Mouse (Mus musculus) midbrain, postnatal 0 days (tissue): ENCODE results near the gene Npff. TPM values are rescaled to one million over a fixed set of nuclear protein-coding genes. Genes with fewer than 3 reads are reported as not detected.

ENCODE experiments used
- ATAC-seq: fragments of 200-750 bp; cut with Nextera tagmentation; 2 replicates; pipeline ENCODE4 v1.8.0; 2017; ENCODE audit warnings: moderate number of reproducible peaks, mild to moderate bottlenecking, moderate TSS enrichment, moderate library complexity; ENCODE audit not compliant: low FRiP score
- DNase-seq: peaks from one replicate; pipeline ENCODE4 v3.0.0-alpha.2; 2015; ENCODE audit warnings: low spot score
- H3K27ac ChIP-seq: fragments of 300-500 bp; sonication (generic); 2 replicates; pipeline ENCODE4 v1.5.1; 2014; ENCODE audit warnings: low read depth, mild to moderate bottlenecking, low read length, mixed read lengths
- H3K27me3 ChIP-seq: fragments of 300-500 bp; sonication (generic); 2 replicates; pipeline ENCODE4 v1.6.1; 2014; ENCODE audit warnings: low read length, control low read depth, mixed read lengths; ENCODE audit not compliant: insufficient read depth
- H3K36me3 ChIP-seq: fragments of 300-500 bp; sonication (generic); 2 replicates; pipeline ENCODE4 v1.6.1; 2014; ENCODE audit warnings: low read length, control low read depth, mixed read lengths; ENCODE audit not compliant: insufficient read depth
- H3K4me1 ChIP-seq: fragments of 300-500 bp; sonication (generic); 2 replicates; pipeline ENCODE4 v1.6.1; 2014; ENCODE audit warnings: mild to moderate bottlenecking, control low read depth, antibody characterized with exemption, low read length, mixed read lengths; ENCODE audit not compliant: insufficient read depth
- H3K4me2 ChIP-seq: fragments of 300-500 bp; sonication (generic); 2 replicates; pipeline ENCODE4 v1.6.1; 2014; ENCODE audit warnings: low read depth, mild to moderate bottlenecking, low read length, mixed read lengths; ENCODE audit not compliant: poor library complexity, severe bottlenecking
- H3K4me3 ChIP-seq: fragments of 300-500 bp; sonication (generic); 2 replicates; pipeline ENCODE4 v1.5.1; 2014; ENCODE audit warnings: low read depth, mild to moderate bottlenecking, low read length, moderate library complexity
- H3K9ac ChIP-seq: fragments of 300-500 bp; sonication (generic); replicated peaks from 2 replicates; pipeline ENCODE4 v1.6.1; 2014; ENCODE audit warnings: mild to moderate bottlenecking, low read length, moderate library complexity, mixed read lengths; ENCODE audit not compliant: poor library complexity, severe bottlenecking
- H3K9me3 ChIP-seq: fragments of 300-500 bp; sonication (generic); 2 replicates; pipeline ENCODE4 v1.6.1; 2016; ENCODE audit warnings: low read length, control low read depth
- CTCF ChIP-seq: IDR thresholded peaks from 2 replicates; pipeline ENCODE4 v1.5.1; 2016; ENCODE audit warnings: antibody characterized with exemption, mild to moderate bottlenecking
- WGBS: fragments of 180-500 bp; shearing (Covaris S2); extraction: QIAGEN DNeasy Blood & Tissue Kit; methylation state at CpG from one replicate; pipeline ENCODE4 v1.1.7; 2014; 5-methylcytosine and 5-hydroxymethylcytosine counted together
- polyA plus RNA-seq: library from polyadenylated mRNA; unstranded; fragments of >200 nt; fragmentation: Nextera tagmentation; extraction: Ambion mirVana; gene quantifications from 2 replicates; pipeline ENCODE4 v1.2.1, GENCODE M21; 2015
- total RNA-seq: library from RNA; depleted of rRNA; stranded (reverse); fragments of >200 nt; gene quantifications from 2 replicates; pipeline ENCODE4 v1.2.3, GENCODE M21; 2014; rRNA removed

The Npff gene
- 2.6 and 2.7 TPM in 2 replicates for total RNA-seq
- polyA plus RNA-seq, result 0.99 and 1.3 TPM in 2 replicates

DNA sequence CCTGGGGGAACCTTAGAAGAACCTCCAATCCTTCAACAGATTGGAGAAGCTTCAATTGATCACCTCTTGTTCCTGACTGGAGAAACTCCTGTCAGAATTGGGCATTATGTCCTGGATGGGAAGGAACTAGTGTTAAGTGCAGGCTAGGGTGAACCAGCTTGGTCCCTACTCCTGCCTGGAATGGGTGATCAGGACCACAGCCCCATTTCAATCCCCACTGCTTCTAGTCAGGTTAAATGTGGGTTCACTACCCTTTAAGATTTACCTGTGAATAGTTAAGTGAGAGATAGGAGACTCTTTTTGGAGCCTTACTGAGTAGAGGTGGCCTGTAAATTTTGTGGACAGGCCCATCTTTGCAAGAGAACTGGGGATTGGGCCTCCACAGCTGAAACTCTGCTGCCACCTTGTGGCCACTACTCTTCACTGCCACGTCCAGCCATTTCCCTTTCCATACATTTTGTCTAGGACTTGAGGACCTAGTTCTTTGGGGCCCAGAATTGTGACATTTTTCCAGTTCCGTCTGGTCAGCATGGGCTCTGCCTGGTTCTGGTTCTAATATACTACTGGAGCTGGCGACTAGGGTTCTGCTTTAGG lies at the start of gene Npff:
Gene Npff, minus strand, starts transcription at position 51 of the 594 bp plus-strand sequence.
- ATAC-seq, result no peak
- peak; percentile 87 for DNase-seq
- peak; percentile 99 for TF ChIP-seq CTCF
- H3K4me1 ChIP-seq, result no peaks in the 10 kb centered on the region
- no peak within 1 kb of the TSS for H3K9ac ChIP-seq
- H3K27me3 ChIP-seq, result no peaks in the 10 kb centered on the region
- peaks cover 45% of the 10 kb centered on the region for H3K36me3 ChIP-seq
- no peak within 1 kb of the TSS for H3K4me2 ChIP-seq
- no peaks in the 10 kb centered on the region for H3K9me3 ChIP-seq
- H3K27ac ChIP-seq, result 0 out of 2 replicates have a peak within 1 kb of the TSS, but pooled peaks have one; percentile 18
- H3K4me3 ChIP-seq, result no peak within 1 kb of the TSS
- 2% methylated on average over 3 of the region's 3 CpGs for WGBS

DNA sequence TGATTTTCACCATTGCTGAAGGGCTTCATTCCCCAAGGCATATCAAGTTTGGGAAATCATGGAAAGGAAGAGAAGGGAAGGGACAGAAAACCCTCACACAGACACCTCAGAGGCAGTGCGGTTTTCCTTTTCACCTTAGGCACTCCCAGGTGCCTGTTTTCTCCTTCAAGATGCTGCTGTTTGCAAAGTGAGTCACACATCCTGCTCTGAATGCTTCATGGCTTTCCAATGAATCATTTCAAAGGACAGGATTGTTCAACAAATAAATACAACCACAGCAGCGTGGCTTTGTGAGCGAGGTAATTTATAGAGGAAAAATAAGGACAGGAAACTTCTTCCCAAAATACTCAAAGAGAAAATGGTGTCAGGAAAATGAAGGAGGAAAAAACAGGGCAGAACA lies 47.3 kb upstream of the Npff start:
- Histone ChIP-seq H3K27me3 (no peaks in the 10 kb centered on the region), H3K4me2 (no peak overlapping the region), H3K9ac (no peak overlapping the region), H3K4me3 (no peak overlapping the region), H3K36me3 (no peaks in the 10 kb centered on the region), H3K4me1 (no peaks in the 10 kb centered on the region), H3K9me3 (no peaks in the 10 kb centered on the region), H3K27ac (no peak overlapping the region; the same call in 1 of the 2 replicates)
- no peak for TF ChIP-seq CTCF
- 78% methylated on average over 3 of the region's 3 CpGs for WGBS
- ATAC-seq (no peak), DNase-seq (no peak)

DNA sequence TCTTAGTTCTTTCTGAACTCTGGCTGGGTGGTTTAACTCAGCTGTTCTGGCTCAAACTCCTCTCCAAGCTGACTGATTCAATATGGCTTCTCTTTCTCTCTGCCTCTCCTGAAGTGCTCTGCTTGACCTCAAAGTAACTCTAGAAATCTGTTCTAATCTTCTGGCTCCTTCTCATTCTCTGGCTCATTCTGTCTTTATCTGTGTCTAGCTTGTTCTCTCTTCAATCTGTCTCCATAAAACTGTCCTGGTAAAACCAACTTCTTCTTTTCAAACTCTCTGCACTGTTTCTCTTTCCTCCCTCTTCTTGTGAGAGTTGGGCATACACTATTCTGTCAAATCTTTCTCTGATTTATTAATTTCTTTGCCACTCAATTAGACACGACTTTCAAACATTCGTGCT lies 43.1 kb upstream of the Npff start:
- H3K4me1 ChIP-seq, result no peaks in the 10 kb centered on the region
- H3K27me3 ChIP-seq, result no peaks in the 10 kb centered on the region
- WGBS, result 95% methylated on average over 2 of the region's 2 CpGs
- no peak overlapping the region for H3K27ac ChIP-seq
- H3K4me3 ChIP-seq, result no peak overlapping the region
- no peaks in the 10 kb centered on the region for H3K36me3 ChIP-seq
- TF ChIP-seq CTCF, result no peak
- ATAC-seq, result no peak
- no peak overlapping the region for H3K4me2 ChIP-seq
- no peaks in the 10 kb centered on the region for H3K9me3 ChIP-seq
- no peak for DNase-seq
- H3K9ac ChIP-seq, result no peak overlapping the region

DNA sequence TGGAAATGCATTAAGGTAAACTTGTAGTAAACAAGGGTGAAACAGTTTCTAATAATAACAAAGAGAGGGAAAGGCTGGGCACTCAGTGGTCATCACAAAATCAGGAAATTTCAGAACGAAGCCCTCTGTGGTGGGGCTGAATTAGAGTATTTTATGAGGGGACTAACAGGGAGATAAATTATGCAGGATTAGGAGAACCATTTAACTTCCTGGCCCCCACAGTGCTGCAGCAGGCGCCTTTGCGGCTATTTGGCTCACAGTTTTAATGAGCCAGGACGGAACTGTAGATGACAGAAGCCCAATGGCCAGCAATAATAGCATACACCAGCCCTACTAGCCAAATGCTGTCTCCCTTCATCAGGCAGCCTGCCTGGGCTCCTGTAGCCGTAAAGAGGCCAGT lies 38.9 kb upstream of the Npff start:
- Histone ChIP-seq H3K4me1 (no peaks in the 10 kb centered on the region), H3K4me2 (no peak overlapping the region), H3K36me3 (no peaks in the 10 kb centered on the region), H3K9ac (no peak overlapping the region), H3K4me3 (no peak overlapping the region), H3K27me3 (no peaks in the 10 kb centered on the region), H3K9me3 (no peaks in the 10 kb centered on the region), H3K27ac (no peak overlapping the region)
- ATAC-seq (no peak), DNase-seq (peak; percentile 17)
- no peak for TF ChIP-seq CTCF
- 74% methylated on average over 5 of the region's 5 CpGs for WGBS

DNA sequence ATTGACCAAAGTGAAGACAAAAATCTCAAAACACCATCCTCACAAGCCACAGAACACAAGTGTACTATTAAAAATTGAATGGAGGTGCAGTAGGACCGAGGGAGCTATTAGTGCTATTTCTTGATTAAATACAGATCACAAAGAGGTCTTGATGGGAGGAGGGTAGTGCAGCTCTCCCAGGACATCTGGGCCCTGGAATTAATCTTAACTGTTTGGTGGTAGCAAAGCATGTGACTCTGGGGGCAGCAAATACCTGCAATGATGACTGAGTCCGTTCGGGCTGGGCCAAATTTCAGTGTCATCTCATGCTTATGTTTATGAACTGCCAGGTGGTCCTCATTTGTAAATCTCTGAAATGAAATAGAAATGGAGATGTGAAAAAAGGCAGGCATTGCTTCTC lies 38.3 kb upstream of the Npff start:
- Histone ChIP-seq H3K27ac (no peak overlapping the region), H3K9me3 (no peaks in the 10 kb centered on the region)

DNA sequence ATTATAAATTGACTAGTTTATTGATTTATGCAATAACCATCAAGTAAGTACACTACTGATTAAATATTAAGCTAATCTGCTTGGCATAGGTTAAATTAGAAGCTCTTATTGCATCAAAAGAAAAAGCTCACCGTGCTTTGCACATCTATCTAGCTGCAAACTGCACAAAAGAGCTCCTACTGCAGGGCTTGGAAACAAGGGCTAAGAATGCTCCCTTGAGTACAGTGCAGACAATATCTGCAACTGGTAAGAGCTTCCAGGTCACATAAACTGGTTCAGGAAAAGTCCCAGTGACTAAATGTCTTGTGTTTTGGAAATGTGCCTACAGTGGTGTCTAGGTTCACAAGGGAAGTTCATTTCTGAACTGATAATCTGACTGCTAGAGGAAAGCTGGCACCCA lies 37.7 kb upstream of the Npff start:
- WGBS, result 80% methylated on average over 1 of the region's 1 CpGs
- no peak overlapping the region for H3K4me2 ChIP-seq
- H3K9me3 ChIP-seq, result no peaks in the 10 kb centered on the region
- no peak for DNase-seq
- H3K27me3 ChIP-seq, result no peaks in the 10 kb centered on the region
- H3K4me3 ChIP-seq, result no peak overlapping the region
- no peak overlapping the region for H3K9ac ChIP-seq
- ATAC-seq, result no peak
- H3K4me1 ChIP-seq, result no peaks in the 10 kb centered on the region
- TF ChIP-seq CTCF, result no peak
- H3K36me3 ChIP-seq, result no peaks in the 10 kb centered on the region
- no peak overlapping the region for H3K27ac ChIP-seq

More for the DNA sequence above, 38.3 kb upstream of the Npff start:
- TF ChIP-seq CTCF, result no peak
- no peak overlapping the region for H3K9ac ChIP-seq
- H3K27me3 ChIP-seq, result no peaks in the 10 kb centered on the region
- no peaks in the 10 kb centered on the region for H3K36me3 ChIP-seq
- H3K4me2 ChIP-seq, result no peak overlapping the region
- H3K4me1 ChIP-seq, result no peaks in the 10 kb centered on the region
- DNase-seq (no peak), ATAC-seq (no peak)
- H3K4me3 ChIP-seq, result no peak overlapping the region
- 87% methylated on average over 3 of the region's 3 CpGs for WGBS
